Mouse (Mus musculus) adrenal gland (tissue): ENCODE data around the gene Dennd1a.

Experiments
- intact Hi-C: fragments of 180-260 bp; cut with DNase I; formaldehyde crosslinking; loops from one replicate; pipeline ENCODE4 v1.15.1; 2025

Dennd1a gene

GRCm38 (mm10) chr2:38235593-38235992 is 51.6 kb downstream of the Dennd1a start:
- intact Hi-C loops, result no loop called here

DNA sequence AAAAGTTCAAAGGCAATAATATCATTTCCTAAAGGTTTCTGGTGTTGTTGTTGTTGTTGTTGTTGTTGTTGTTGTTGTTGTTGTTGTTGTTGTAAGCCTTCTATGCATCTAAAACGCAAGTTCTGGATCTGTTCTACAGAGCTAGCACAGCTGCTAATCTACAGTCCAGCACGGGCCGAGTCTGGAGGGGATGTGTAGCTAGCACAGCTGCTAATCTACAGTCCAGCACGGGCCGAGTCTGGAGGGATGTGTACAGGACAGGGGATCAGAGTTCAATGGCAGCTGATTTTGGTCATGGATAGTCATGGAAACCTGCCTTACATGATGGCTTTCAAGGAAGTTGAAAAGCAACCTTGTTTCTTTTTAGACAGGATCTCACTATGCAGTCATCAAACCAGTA is 57.3 kb downstream of the Dennd1a start:
- intact Hi-C loops, result no loop called here

GRCm38 (mm10) chr2:38223759-38224158 is 63.4 kb downstream of the Dennd1a start:
- intact Hi-C loops, result no loop called here

GRCm38 (mm10) chr2:38221461-38221860 is 65.7 kb downstream of the Dennd1a start:
- intact Hi-C loops, result no loop called here

GRCm38 (mm10) chr2:38220687-38221435 is 66.3 kb downstream of the Dennd1a start:
- intact Hi-C loops, result no loop called here

- intact Hi-C loops, result no loop called here
Measured at GRCm38 (mm10) chr2:38219666-38220065, 67.5 kb downstream of the Dennd1a start.

DNA sequence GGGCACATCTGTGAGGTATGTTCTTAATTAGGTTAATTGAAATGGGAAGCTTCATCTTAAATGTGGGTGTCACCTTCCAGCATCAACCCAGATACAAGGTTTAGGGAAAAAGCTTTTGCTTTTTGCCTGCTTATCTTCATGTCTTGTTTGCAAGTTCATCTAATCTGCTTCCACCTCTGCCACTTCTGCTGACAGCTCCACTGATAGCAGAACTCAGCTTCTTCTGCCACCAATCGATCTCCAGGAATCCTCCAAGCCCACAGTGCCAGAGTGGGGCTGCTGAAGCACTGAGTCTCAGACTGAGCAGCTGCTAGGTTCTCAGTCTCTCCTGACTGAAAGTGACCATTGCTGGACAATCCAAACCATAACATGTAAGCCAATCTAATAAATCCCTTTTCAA is 74.1 kb downstream of the Dennd1a start:
- intact Hi-C loops, result no loop called here

- intact Hi-C loops, result no loop called here
Measured at GRCm38 (mm10) chr2:38211426-38211825, 75.8 kb downstream of the Dennd1a start.

DNA sequence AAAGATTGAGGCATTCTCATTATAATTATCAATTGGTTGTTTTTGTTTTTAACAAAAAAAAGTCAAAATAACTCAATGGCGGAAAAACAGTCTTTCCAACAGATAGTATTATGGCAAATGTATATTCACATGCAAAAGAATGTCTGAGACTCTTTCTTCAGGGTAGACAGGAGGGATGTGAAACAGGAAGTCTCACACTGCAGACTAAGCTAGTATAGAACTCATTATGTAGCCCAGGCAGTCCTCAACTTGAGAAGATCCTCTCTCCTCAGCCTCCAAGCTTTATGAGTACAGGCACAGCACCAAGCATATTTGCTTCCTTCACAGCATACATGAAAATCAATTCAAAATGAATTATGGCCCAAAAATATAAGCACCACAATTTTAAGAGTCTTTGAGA is 79.4 kb downstream of the Dennd1a start:
- intact Hi-C loops, result no loop called here

DNA sequence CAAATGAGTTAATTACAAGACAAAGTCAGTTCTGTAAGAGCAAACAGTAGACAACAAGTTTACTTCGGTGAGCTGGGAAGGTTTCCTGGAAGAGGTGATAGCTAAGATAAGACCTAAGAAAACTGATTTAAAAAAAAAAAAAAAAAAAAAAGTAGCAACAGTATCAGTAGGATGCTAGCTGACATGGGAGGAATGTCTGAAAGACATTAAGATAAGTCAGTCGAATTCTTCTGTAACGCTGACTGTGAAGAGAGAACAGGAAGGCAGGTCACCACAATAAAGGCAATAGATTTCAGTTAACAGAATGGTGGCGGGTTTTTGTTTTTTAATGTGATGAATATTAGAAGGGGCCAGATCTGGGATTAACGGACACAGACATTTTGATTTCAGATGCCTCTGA is 81.9 kb downstream of the Dennd1a start:
- intact Hi-C loops, result no loop called here

GRCm38 (mm10) chr2:38204696-38205095 is 82.5 kb downstream of the Dennd1a start:
- intact Hi-C loops, result no loop called here

DNA sequence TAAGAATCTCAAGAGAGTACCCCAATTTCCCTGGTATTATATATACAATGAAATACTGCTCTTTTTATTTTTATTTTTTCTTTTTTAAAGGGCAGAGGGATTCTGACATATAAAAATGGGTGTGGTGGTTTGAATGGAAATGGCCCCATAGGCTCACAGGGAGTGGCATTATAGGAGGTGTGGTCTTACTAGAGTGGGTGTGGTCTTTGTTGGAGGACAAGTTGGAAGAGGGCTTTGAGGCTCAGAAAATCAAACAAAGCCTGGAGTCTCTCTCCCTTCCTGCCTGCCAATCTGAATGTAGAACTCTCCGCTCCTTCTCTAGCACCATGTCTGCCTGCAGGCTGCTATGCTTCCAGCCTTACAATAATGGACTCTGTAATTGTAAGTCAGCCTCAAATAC is 89.1 kb downstream of the Dennd1a start:
- intact Hi-C loops, result no loop called here

DNA sequence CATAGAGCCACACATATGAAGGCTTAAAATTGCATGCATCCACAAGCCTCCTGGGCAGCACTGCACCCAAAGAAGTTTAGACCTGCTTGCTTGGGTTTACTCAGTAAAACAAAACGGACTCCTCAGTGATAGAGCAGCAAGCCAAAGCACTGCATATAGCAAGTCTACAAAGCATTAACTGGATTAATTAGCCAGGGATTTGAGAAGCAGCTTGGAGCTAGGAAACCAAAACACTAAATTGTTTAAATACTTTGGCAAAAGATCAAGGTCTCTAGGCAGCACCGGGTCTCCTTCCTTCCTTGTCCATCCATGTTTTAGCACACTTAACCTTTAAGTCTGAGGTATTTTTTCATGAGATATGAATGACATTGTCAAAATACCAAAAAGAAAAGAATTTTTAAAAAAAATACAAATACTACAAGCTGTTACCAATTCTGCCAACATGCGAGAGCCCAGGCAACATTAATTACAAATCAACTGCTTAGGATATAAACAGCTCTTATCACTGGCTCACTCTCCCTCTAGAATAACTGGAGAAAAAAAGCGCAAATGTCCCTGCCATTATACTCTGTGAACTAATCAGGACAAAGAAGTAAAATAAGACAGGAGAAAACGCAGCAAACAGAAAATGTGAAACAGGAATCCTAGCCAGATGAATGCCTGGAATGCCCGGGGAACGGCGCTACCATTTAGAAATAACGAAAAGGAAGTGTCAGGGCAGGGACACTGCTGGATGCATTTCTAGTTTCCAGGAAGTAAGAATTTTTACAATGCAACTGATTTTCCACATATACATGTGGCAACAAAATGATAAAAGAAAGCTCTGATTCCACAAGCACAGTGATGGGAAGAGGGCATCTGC is 90.8 kb downstream of the Dennd1a start:
- intact Hi-C loops, result no loop called here

DNA sequence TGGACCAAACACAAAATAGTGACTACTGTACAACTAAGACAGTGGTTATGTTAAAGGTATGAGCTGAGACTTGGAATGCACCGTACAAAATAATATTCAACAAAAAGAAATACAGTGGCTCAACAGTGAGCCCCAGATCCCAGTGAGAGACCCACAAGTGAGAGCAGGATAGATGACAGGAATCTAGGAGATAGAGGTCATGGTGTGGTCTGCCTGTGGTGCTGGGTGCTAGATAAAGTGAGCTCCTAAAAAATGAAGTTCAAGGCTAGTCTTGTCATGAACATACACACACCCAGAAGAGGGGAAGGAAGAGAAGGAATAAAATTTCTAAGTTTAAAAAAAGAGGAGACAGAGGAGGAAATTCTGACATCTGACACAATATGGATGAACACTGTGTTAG is 95.2 kb downstream of the Dennd1a start:
- intact Hi-C loops, result no loop called here

DNA sequence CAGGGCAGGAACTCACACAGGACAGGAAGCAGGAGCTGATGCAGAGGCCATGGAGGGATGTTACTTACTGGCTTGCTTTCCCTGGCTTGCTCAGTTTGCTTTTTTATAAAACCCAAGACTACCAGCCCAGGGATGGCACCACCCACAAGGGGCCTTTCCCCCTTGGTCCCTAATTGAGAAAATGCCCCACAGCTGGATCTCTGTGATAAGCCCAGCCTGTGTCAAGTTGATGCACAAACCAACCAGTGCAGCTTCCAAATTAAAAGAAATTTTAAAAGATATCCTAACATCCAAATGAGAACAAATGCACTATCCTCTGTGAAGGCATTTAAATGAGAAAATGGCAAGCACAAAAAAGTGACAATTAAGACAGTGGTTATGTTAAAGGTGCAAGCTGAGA is 95.6 kb downstream of the Dennd1a start:
- intact Hi-C loops, result no loop called here

- intact Hi-C loops, result loop anchor here (5.0 kb wide), 1 partner anchor 191 kb away; no protein-coding TSS in a partner anchor
Measured at GRCm38 (mm10) chr2:38186438-38186837, 100.8 kb downstream of the Dennd1a start.

- intact Hi-C loops, result loop anchor here (5.0 kb wide), 1 partner anchor 192 kb away; no protein-coding TSS in a partner anchor
Measured at GRCm38 (mm10) chr2:38184977-38185376, 102.2 kb downstream of the Dennd1a start.

DNA sequence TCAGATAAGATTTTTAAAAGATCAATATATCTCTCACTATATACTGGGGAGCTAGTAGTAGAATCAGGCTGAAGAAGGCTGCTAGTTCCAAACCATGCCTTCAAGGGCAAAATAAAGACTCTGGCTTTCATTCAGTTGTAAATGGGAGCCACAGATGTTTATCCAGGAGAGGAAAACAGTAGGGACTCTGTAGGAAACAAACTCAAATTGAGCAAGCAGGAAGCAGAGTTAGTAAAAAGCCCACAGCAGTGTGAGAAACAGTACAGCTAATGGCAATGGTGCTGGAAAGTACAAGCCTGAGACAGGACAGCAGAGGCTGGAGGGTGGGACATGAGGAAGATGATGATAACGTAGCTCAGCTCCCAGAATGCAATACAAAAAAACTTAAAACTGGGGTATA is 103.3 kb downstream of the Dennd1a start:
- intact Hi-C loops, result no loop called here

- intact Hi-C loops, result no loop called here
Measured at GRCm38 (mm10) chr2:38182283-38182682, 104.9 kb downstream of the Dennd1a start.

GRCm38 (mm10) chr2:38177583-38177978 is 109.6 kb downstream of the Dennd1a start:
- intact Hi-C loops, result no loop called here

DNA sequence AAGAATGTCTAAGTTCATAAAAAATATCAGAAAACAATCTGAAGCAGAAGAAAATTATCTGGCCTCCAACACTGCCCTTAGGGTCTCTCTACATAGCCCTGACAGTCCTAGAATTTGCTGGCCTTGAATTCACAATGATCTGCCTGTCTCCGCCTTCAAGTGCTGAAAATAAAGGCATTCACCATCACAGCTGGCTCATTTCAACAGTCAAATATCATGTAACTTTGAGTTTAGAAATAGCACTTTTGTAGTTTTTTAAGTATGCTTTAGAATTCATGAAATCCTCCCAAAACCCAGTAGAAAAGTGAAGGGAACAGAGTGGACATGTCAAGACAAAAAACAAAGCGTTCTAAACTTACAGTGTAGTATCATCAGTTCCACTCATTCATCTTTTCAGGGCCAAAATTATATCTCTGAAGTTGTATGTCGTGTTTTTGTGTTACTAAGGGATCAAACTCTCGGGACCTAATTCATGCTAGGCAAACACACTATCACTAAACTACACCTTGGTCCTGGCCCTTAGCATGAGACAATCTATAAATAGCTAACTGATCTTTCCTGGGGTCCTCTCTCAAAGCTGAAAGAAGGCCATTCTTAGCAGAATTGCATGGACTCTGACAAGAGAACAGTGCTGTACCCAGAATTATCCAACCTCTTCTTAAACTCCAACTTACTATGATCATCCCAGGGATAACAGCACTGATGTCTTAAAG is 110.2 kb downstream of the Dennd1a start:
- intact Hi-C loops, result no loop called here

GRCm38 (mm10) chr2:38175276-38175675 is 111.9 kb downstream of the Dennd1a start:
- intact Hi-C loops, result no loop called here
